Mouse (Mus musculus) C2C12 (cell line): ENCODE measurements around the gene Cldn7. TPM values are rescaled to one million over a fixed set of nuclear protein-coding genes. Genes with fewer than 3 reads are reported as not detected.
"Not testable (repeated sequence)": the region's sequence is repeated elsewhere in the genome, so short reads cannot be mapped to it uniquely, and the experiment has no call there.

Source experiments
- H3K27me3 ChIP-seq: one replicate; pipeline ENCODE4 v1.6.1; 2011; ENCODE audit not compliant: control insufficient read depth, insufficient read depth, insufficient read length
- H3K36me3 ChIP-seq: one replicate; pipeline ENCODE4 v1.6.1; 2011; ENCODE audit not compliant: control insufficient read depth, insufficient read depth
- H3K4me3 ChIP-seq: one replicate; pipeline ENCODE4 v1.5.1; 2011; ENCODE audit warnings: mild to moderate bottlenecking, control low read depth; ENCODE audit not compliant: poor library complexity, insufficient read depth, severe bottlenecking
- H3K79me2 ChIP-seq: one replicate; pipeline ENCODE4 v1.6.1; 2011; ENCODE audit not compliant: control insufficient read depth, insufficient read depth
- H3K79me3 ChIP-seq: one replicate; pipeline ENCODE4 v1.6.1; 2011; ENCODE audit warnings: low read depth, control low read depth
- H3ac ChIP-seq: one replicate; pipeline ENCODE3; 2011; ENCODE audit warnings: low read depth; ENCODE audit not compliant: control insufficient read depth, insufficient read length
- CEBPB ChIP-seq: IDR thresholded peaks from one replicate; pipeline ENCODE4 v1.6.1; 2011; ENCODE audit warnings: low read depth, mild to moderate bottlenecking, control low read depth, moderate library complexity
- CTCF ChIP-seq: IDR thresholded peaks from one replicate; pipeline ENCODE4 v1.5.1; 2011; ENCODE audit not compliant: control insufficient read depth, insufficient read depth, insufficient read length
- FOSL1 ChIP-seq: IDR thresholded peaks from one replicate; pipeline ENCODE4 v1.8.0; 2011; ENCODE audit warnings: mild to moderate bottlenecking, low read length; ENCODE audit not compliant: poor library complexity, insufficient read depth, severe bottlenecking
- MAX ChIP-seq: IDR thresholded peaks from one replicate; pipeline ENCODE4 v1.6.1; 2011; ENCODE audit warnings: mild to moderate bottlenecking, control low read depth
- MYOD1 ChIP-seq: IDR thresholded peaks from one replicate; pipeline ENCODE4 v1.6.1; 2011; ENCODE audit warnings: low read depth; ENCODE audit not compliant: control insufficient read depth, insufficient read length
- MYOG ChIP-seq: IDR thresholded peaks from one replicate; pipeline ENCODE4 v1.6.1; 2011; ENCODE audit not compliant: control insufficient read depth, insufficient read length; ENCODE audit errors: extremely low read depth
- USF1 ChIP-seq: IDR thresholded peaks from one replicate; pipeline ENCODE4 v1.6.1; 2011; ENCODE audit warnings: low read depth, mild to moderate bottlenecking, control low read depth, moderate library complexity
- polyA plus RNA-seq: library from polyadenylated mRNA; unstranded; fragments of >200 nt; fragmentation: generic; extraction: Trizol; gene quantifications from one replicate; pipeline ENCODE4 v1.2.1, GENCODE M21; 2012; ENCODE audit warnings: missing spikeins

Cldn7 gene
- polyA plus RNA-seq, 1 experiment = 0.06 TPM

- peak overlapping the region; percentile 84 for H3ac ChIP-seq
- H3K27me3 ChIP-seq = no peaks in the 10 kb centered on the region
- H3K4me3 ChIP-seq = peak overlapping the region; percentile 45
- peaks cover 30% of the 10 kb centered on the region for H3K36me3 ChIP-seq
- TF ChIP-seq MAX (no peak), CEBPB (no peak), CTCF (no peak), USF1 (no peak), FOSL1 (no peak), MYOG (no peak), MYOD1 (no peak)
- H3K79me3 ChIP-seq = peaks cover 35% of the 10 kb centered on the region
- H3K79me2 ChIP-seq = peaks cover 45% of the 10 kb centered on the region
Observed at GRCm38 (mm10) chr11:69922012-69922756, 42.4 kb upstream of the Cldn7 start.

GRCm38 (mm10) chr11:69922796-69923195 is 41.8 kb upstream of the Cldn7 start:
- H3K27me3 ChIP-seq = no peaks in the 10 kb centered on the region
- H3K36me3 ChIP-seq = peaks cover 24% of the 10 kb centered on the region
- TF ChIP-seq MYOG = no peak
- H3K4me3 ChIP-seq = no peak overlapping the region
- peaks cover 39% of the 10 kb centered on the region for H3K79me2 ChIP-seq
- H3K79me3 ChIP-seq = peaks cover 29% of the 10 kb centered on the region
- H3ac ChIP-seq = peak overlapping the region; percentile 30

- Histone ChIP-seq H3K79me2 (peaks cover under 1% of the 10 kb centered on the region), H3K27me3 (no peaks in the 10 kb centered on the region), H3K79me3 (no peaks in the 10 kb centered on the region), H3K4me3 (no peak overlapping the region), H3K36me3 (no peaks in the 10 kb centered on the region), H3ac (no peak overlapping the region)
- TF ChIP-seq MYOD1 = no peak
- TF ChIP-seq USF1 = no peak
- no peak for TF ChIP-seq CEBPB
- no peak for TF ChIP-seq MAX
- no peak for TF ChIP-seq FOSL1
- no peak for TF ChIP-seq MYOG
- TF ChIP-seq CTCF = no peak
Observed at GRCm38 (mm10) chr11:69927501-69927900, 37.1 kb upstream of the Cldn7 start.

- Histone ChIP-seq H3K4me3 (no peak overlapping the region), H3K79me2 (no peaks in the 10 kb centered on the region), H3K27me3 (no peaks in the 10 kb centered on the region), H3ac (no peak overlapping the region), H3K36me3 (no peaks in the 10 kb centered on the region), H3K79me3 (no peaks in the 10 kb centered on the region)
- no peak for TF ChIP-seq MYOG
- no peak for TF ChIP-seq FOSL1
- TF ChIP-seq MAX = no peak
- no peak for TF ChIP-seq CTCF
- TF ChIP-seq MYOD1 = no peak
- TF ChIP-seq CEBPB = no peak
- no peak for TF ChIP-seq USF1
Observed at GRCm38 (mm10) chr11:69929712-69930111, 34.9 kb upstream of the Cldn7 start.

GRCm38 (mm10) chr11:69930176-69930575 is 34.4 kb upstream of the Cldn7 start:
- not testable (repeated sequence) for H3K36me3 ChIP-seq, H3K27me3 ChIP-seq, H3K79me2 ChIP-seq, H3K79me3 ChIP-seq, H3K4me3 ChIP-seq, H3ac ChIP-seq

GRCm38 (mm10) chr11:69930967-69931537 is 33.5 kb upstream of the Cldn7 start:
- Histone ChIP-seq H3ac (no peak overlapping the region), H3K36me3 (no peaks in the 10 kb centered on the region), H3K79me3 (no peaks in the 10 kb centered on the region), H3K4me3 (no peak overlapping the region), H3K27me3 (peaks cover 9% of the 10 kb centered on the region), H3K79me2 (no peaks in the 10 kb centered on the region)
- TF ChIP-seq FOSL1 = no peak
- TF ChIP-seq MYOD1 = no peak
- no peak for TF ChIP-seq MYOG
- no peak for TF ChIP-seq USF1
- TF ChIP-seq MAX = no peak
- TF ChIP-seq CTCF = no peak
- TF ChIP-seq CEBPB = no peak
